Mouse (Mus musculus) limb, embryonic 15.5 days (tissue): ENCODE measurements around the gene Gpr68. TPM values are rescaled to one million over a fixed set of nuclear protein-coding genes. Genes with fewer than 3 reads are reported as not detected.
A peak's percentile ranks its signal among the peaks of the same experiment; 100 is the strongest.

Source experiments
- ATAC-seq: fragments of 200-750 bp; cut with Nextera tagmentation; 2 replicates; pipeline ENCODE4 v1.8.0; 2017; ENCODE audit warnings: low read depth, moderate TSS enrichment; ENCODE audit not compliant: insufficient number of reproducible peaks, low FRiP score, low TSS enrichment
- H3K27ac ChIP-seq: fragments of 300-500 bp; sonication (generic); 2 replicates; pipeline ENCODE4 v1.5.1; 2015; ENCODE audit warnings: moderate library complexity, mild to moderate bottlenecking, inconsistent platforms
- H3K27me3 ChIP-seq: fragments of 300-500 bp; sonication (generic); 2 replicates; pipeline ENCODE4 v1.6.1; 2015; ENCODE audit warnings: inconsistent platforms
- H3K36me3 ChIP-seq: fragments of 300-500 bp; sonication (generic); 2 replicates; pipeline ENCODE4 v1.6.1; 2015; ENCODE audit warnings: inconsistent platforms
- H3K4me1 ChIP-seq: fragments of 300-500 bp; sonication (generic); 2 replicates; pipeline ENCODE4 v1.6.1; 2015; ENCODE audit warnings: inconsistent platforms
- H3K4me2 ChIP-seq: fragments of 300-500 bp; sonication (generic); 2 replicates; pipeline ENCODE4 v1.6.1; 2015; ENCODE audit warnings: mild to moderate bottlenecking, inconsistent platforms
- H3K4me3 ChIP-seq: fragments of 300-500 bp; sonication (generic); 2 replicates; pipeline ENCODE4 v1.5.1; 2015; ENCODE audit warnings: mild to moderate bottlenecking, inconsistent platforms
- H3K9ac ChIP-seq: fragments of 300-500 bp; sonication (generic); 2 replicates; pipeline ENCODE4 v1.6.1; 2015; ENCODE audit warnings: inconsistent platforms
- H3K9me3 ChIP-seq: fragments of 300-500 bp; sonication (generic); 2 replicates; pipeline ENCODE4 v1.6.1; 2016; ENCODE audit warnings: inconsistent platforms
- WGBS: fragments of 180-500 bp; shearing (Covaris S2); methylation state at CpG from one replicate; pipeline ENCODE4 v1.1.7; 2015; 5-methylcytosine and 5-hydroxymethylcytosine counted together
- polyA plus RNA-seq: library from polyadenylated mRNA; unstranded; fragments of >200 nt; fragmentation: Nextera tagmentation; extraction: Ambion mirVana; gene quantifications from 2 replicates; pipeline ENCODE4 v1.2.1, GENCODE M21; 2015

Gene Gpr68
- polyA plus RNA-seq, 1 experiment from 2014 or later: 0.33 TPM

- no peak overlapping the region for H3K4me3 ChIP-seq
- no peaks in the 10 kb centered on the region for H3K9me3 ChIP-seq
- no peak overlapping the region for H3K4me2 ChIP-seq
- 25% methylated on average over 3 of the region's 3 CpGs for WGBS
- no peak overlapping the region for H3K27ac ChIP-seq
- H3K4me1 ChIP-seq: no peaks in the 10 kb centered on the region
- no peaks in the 10 kb centered on the region for H3K27me3 ChIP-seq
- no peak overlapping the region for H3K9ac ChIP-seq
- H3K36me3 ChIP-seq: no peaks in the 10 kb centered on the region
- peak; percentile 40; the same call in 1 of the 2 replicates for ATAC-seq
Observed at GRCm38 (mm10) chr12:100841211-100841792, 66.7 kb downstream of the Gpr68 start.

- no peak overlapping the region for H3K4me2 ChIP-seq
- no peak overlapping the region for H3K9ac ChIP-seq
- no peak overlapping the region for H3K27ac ChIP-seq
- 77% methylated on average over 6 of the region's 6 CpGs for WGBS
- no peaks in the 10 kb centered on the region for H3K4me1 ChIP-seq
- H3K27me3 ChIP-seq: no peaks in the 10 kb centered on the region
- H3K36me3 ChIP-seq: no peaks in the 10 kb centered on the region
- H3K9me3 ChIP-seq: no peaks in the 10 kb centered on the region
- H3K4me3 ChIP-seq: no peak overlapping the region
- no peak for ATAC-seq
Observed at GRCm38 (mm10) chr12:100839926-100840325, 68.1 kb downstream of the Gpr68 start.

GRCm38 (mm10) chr12:100839079-100839600, 68.9 kb downstream of the Gpr68 start:
- Histone ChIP-seq H3K9me3 (no peaks in the 10 kb centered on the region), H3K4me3 (no peak overlapping the region), H3K4me1 (no peaks in the 10 kb centered on the region), H3K9ac (no peak overlapping the region), H3K4me2 (no peak overlapping the region), H3K36me3 (no peaks in the 10 kb centered on the region), H3K27ac (no peak overlapping the region), H3K27me3 (no peaks in the 10 kb centered on the region)
- 40% methylated on average over 8 of the region's 8 CpGs for WGBS
- ATAC-seq: no peak

- 91% methylated on average over 3 of the region's 3 CpGs for WGBS
Observed at GRCm38 (mm10) chr12:100837208-100837607, 70.8 kb downstream of the Gpr68 start.

GRCm38 (mm10) chr12:100831629-100832325, 76.2 kb downstream of the Gpr68 start:
- Histone ChIP-seq H3K9ac (no peak overlapping the region), H3K27me3 (no peaks in the 10 kb centered on the region), H3K27ac (no peak overlapping the region), H3K4me1 (no peaks in the 10 kb centered on the region), H3K4me2 (no peak overlapping the region), H3K36me3 (no peaks in the 10 kb centered on the region), H3K4me3 (no peak overlapping the region), H3K9me3 (no peaks in the 10 kb centered on the region)
- WGBS: 72% methylated on average over 8 of the region's 8 CpGs
- no peak for ATAC-seq

More at GRCm38 (mm10) chr12:100837208-100837607, 70.8 kb downstream of the Gpr68 start:
- Histone ChIP-seq H3K4me3 (no peak overlapping the region), H3K36me3 (no peaks in the 10 kb centered on the region), H3K4me2 (no peak overlapping the region), H3K9ac (no peak overlapping the region), H3K27ac (no peak overlapping the region), H3K27me3 (no peaks in the 10 kb centered on the region), H3K9me3 (no peaks in the 10 kb centered on the region), H3K4me1 (no peaks in the 10 kb centered on the region)
- no peak for ATAC-seq

GRCm38 (mm10) chr12:100831021-100831420, 77.0 kb downstream of the Gpr68 start:
- Histone ChIP-seq H3K36me3 (no peaks in the 10 kb centered on the region), H3K27me3 (no peaks in the 10 kb centered on the region), H3K27ac (no peak overlapping the region), H3K9ac (no peak overlapping the region), H3K9me3 (no peaks in the 10 kb centered on the region), H3K4me3 (no peak overlapping the region), H3K4me2 (no peak overlapping the region), H3K4me1 (no peaks in the 10 kb centered on the region)
- WGBS: 90% methylated on average over 2 of the region's 2 CpGs
- ATAC-seq: no peak

Other genes with a start within 250 kb of the Gpr68 start
- gene Rps6ka5, start 181.2 kb downstream of the Gpr68 start, polyA plus RNA-seq: 4.2 and 4.8 TPM in 2 replicates
- gene Dglucy, start 129.1 kb downstream of the Gpr68 start, polyA plus RNA-seq: 2.6 and 3.1 TPM in 2 replicates
- 3.7 and 5.2 TPM in 2 replicates for gene Ccdc88c, start 120.9 kb upstream of the Gpr68 start, polyA plus RNA-seq
- gene Ppp4r3a, start 175.5 kb upstream of the Gpr68 start, polyA plus RNA-seq: 30.2 and 33.7 TPM in 2 replicates